Mouse (Mus musculus): ENCODE measurements around the gene Ctnnbl1. TPM values are rescaled to one million over a fixed set of nuclear protein-coding genes. Genes with fewer than 3 reads are reported as not detected.

The Ctnnbl1 gene
- polyA plus RNA-seq, 1 experiment from 2014 or later, result 67.8 TPM

- DNase-seq (ENCODE audit: low spot score), result no peak
Measured at GRCm38 (mm10) chr2:157932655-157933054, 195.5 kb downstream of the Ctnnbl1 start.

GRCm38 (mm10) chr2:157935444-157936171 is 198.4 kb downstream of the Ctnnbl1 start:
- DNase-seq (ENCODE audit: low spot score), result no peak

- no peak for DNase-seq (ENCODE audit: low spot score)
Measured at GRCm38 (mm10) chr2:157936676-157937075, 199.5 kb downstream of the Ctnnbl1 start.

GRCm38 (mm10) chr2:157940586-157941185 is 203.5 kb downstream of the Ctnnbl1 start:
- no peak for DNase-seq (ENCODE audit: low spot score)

Other genes with a start within 250 kb of the Ctnnbl1 start
- 4.4 TPM in 2 replicates for gene Nnat, start 177.3 kb upstream of the Ctnnbl1 start, polyA plus RNA-seq (2015; fragmentation: Nextera tagmentation; extraction: Ambion mirVana)
- gene Blcap, start 166.1 kb upstream of the Ctnnbl1 start, polyA plus RNA-seq (2015; fragmentation: Nextera tagmentation; extraction: Ambion mirVana), result 27.8 and 28.6 TPM in 2 replicates
- not detected in 2 replicates for gene Vstm2l, start 177.3 kb downstream of the Ctnnbl1 start, polyA plus RNA-seq (2015; fragmentation: Nextera tagmentation; extraction: Ambion mirVana)